Mouse (Mus musculus) subcutaneous adipose tissue, adult 2 months (tissue): ENCODE results near the gene Olfr1094. TPM values are rescaled to one million over a fixed set of nuclear protein-coding genes. Genes with fewer than 3 reads are reported as not detected.

Experiments used
- polyA plus RNA-seq: library from polyadenylated mRNA; depleted of rRNA; stranded (reverse); fragments of >200 nt; gene quantifications from 2 replicates; pipeline ENCODE4 v1.2.3, GENCODE M21; 2012; ENCODE audit warnings: low replicate concordance; rRNA removed

Olfr1094 gene
- not detected in 2 replicates for polyA plus RNA-seq

DNA sequence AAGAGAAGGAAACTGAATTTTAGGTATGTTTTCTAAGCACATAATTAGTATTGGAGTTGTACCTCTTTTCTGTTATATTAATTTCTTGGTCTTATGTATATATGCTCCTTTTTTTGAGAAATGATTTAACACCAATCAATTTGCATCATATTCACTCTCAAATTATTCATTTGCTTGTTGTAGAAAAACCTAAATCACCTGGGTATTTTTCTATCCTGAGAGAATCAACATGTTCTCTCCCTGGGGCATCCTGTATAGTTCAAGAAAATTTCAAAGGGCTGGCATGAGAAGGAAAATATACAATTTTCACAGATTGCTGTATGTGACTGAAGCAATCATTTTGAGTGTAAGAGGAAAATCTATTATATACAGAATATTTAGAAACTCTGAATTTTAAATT, at the start of gene Olfr1094:
Gene Olfr1094 (plus strand): TSS at position 301 of the 400 bp plus-strand sequence.

DNA sequence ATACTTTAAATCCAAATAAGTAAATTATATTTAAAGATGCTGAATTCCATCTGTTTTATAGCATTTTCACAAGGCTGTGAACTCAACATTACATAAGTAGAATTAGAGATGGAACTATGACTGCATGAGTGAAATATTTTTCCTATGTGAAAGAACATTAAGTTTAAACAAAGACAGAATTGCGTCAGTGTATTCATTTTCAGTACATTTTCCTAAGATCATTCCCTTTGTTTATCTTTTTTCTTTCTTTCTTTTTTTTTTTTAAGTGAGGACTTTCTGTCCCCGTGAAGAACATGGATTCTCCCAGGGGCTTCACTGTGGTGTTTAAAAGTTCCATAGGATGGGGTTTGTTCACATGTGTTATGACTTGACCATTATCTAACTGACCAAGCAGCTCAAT, 42.3 kb upstream of the Olfr1094 start, which contains the start of gene Olfr1093:
Gene Olfr1093 (plus strand): TSS at position 301 of the 400 bp plus-strand sequence.

DNA sequence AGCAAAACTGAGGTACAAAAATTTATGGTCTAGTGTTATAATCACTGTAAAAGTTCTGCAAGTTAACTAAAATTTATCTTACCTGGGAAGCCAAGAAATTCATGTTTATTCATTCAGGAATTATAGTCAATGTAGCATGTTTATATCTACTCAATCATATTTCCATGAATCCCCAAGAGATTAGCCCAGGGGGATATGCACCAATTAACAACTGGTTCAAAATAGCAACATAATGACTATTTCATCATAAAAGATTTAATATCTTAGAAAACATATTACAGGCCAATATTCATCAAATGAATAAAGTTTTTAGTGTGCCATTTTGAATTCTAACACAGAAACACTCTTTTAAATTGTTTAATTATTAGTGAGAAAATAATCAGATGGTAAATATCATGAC, 14.5 kb upstream of the Olfr1094 start, which contains the start of gene Olfr141:
Gene Olfr141 (minus strand): TSS at position 101 of the 400 bp plus-strand sequence.

DNA sequence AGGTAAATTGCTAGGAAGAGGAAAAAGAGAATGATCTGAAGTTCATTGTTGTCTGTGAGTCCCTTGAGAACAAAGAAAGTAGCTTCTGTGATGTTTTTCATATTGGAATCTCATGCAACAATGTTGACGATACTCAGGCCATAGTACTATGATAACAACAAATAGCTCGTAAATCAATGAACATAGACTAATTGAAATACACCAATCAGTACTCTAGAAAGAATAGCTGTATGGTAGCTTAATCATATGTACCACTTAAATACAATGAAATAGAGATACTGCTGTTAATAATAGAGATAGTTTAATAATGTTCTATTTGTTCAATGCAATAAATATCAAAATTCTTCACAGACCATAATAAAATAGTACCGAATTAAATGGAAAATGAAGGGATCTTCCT, 27.1 kb downstream of the Olfr1094 start, which contains the start of gene Olfr1095:
Gene Olfr1095 (minus strand): TSS at position 101 of the 400 bp plus-strand sequence.

DNA sequence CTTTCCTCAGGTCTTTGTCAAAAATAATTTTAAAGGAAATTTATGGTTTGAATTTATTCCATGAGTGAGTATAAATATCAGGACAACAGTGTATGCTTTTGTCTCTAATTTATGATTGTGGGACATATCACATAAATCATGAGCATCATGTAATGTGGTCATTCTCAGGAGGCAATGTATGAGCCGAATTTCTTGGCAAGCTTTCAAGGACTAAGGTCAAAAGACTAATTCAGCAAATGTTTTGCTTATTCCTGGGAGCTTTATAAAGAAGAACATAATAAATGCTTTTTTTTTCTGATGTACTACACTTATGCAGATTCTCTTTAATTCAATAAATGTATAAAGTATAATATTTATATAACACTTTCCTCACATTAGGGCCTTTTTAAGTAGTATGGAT, 50.2 kb downstream of the Olfr1094 start, which contains the start of gene Gm13723:
Gene Gm13723 (minus strand): TSS at position 101 of the 400 bp plus-strand sequence.

Other genes with a start within 250 kb of the Olfr1094 start
- gene Olfr1082, start 225.7 kb upstream of the Olfr1094 start, polyA plus RNA-seq, result not detected in 2 replicates
- not detected in 2 replicates for gene Olfr1084, start 184.9 kb upstream of the Olfr1094 start, polyA plus RNA-seq
- not detected in 2 replicates for gene Olfr1085, start 162.6 kb upstream of the Olfr1094 start, polyA plus RNA-seq
- not detected in 2 replicates for gene Olfr1086, start 144.6 kb upstream of the Olfr1094 start, polyA plus RNA-seq
- not detected in 2 replicates for gene Olfr1087, start 126.3 kb upstream of the Olfr1094 start, polyA plus RNA-seq
- gene Olfr1089, start 91.0 kb upstream of the Olfr1094 start, polyA plus RNA-seq, result not detected in 2 replicates
- not detected in 2 replicates for gene Olfr1090, start 65.7 kb upstream of the Olfr1094 start, polyA plus RNA-seq
- gene Olfr1093, start 42.2 kb upstream of the Olfr1094 start, polyA plus RNA-seq, result not detected in 2 replicates
- gene Olfr141, start 14.6 kb upstream of the Olfr1094 start, polyA plus RNA-seq, result not detected in 2 replicates
- not detected in 2 replicates for gene Olfr1095, start 27.0 kb downstream of the Olfr1094 start, polyA plus RNA-seq
- not detected in 2 replicates for gene Gm13723, start 50.1 kb downstream of the Olfr1094 start, polyA plus RNA-seq
- not detected in 2 replicates for gene Olfr1097, start 67.6 kb downstream of the Olfr1094 start, polyA plus RNA-seq
- not detected in 2 replicates for gene Olfr1098, start 99.9 kb downstream of the Olfr1094 start, polyA plus RNA-seq
- not detected in 2 replicates for gene Olfr1099, start 136.0 kb downstream of the Olfr1094 start, polyA plus RNA-seq
- not detected in 2 replicates for gene Olfr1100, start 155.3 kb downstream of the Olfr1094 start, polyA plus RNA-seq
- not detected in 2 replicates for gene Olfr1101, start 166.6 kb downstream of the Olfr1094 start, polyA plus RNA-seq
- not detected in 2 replicates for gene Olfr1102, start 173.7 kb downstream of the Olfr1094 start, polyA plus RNA-seq
- gene Olfr1104, start 202.4 kb downstream of the Olfr1094 start, polyA plus RNA-seq, result not detected in 2 replicates
- not detected in 2 replicates for gene Olfr1105, start 211.9 kb downstream of the Olfr1094 start, polyA plus RNA-seq
- not detected in 2 replicates for gene Olfr1106, start 227.6 kb downstream of the Olfr1094 start, polyA plus RNA-seq